Mouse (Mus musculus): ENCODE results near the gene Fgf3. TPM values are rescaled to one million over a fixed set of nuclear protein-coding genes. Genes with fewer than 3 reads are reported as not detected.

Gene Fgf3
- total RNA-seq, 2 experiments from 2014 or later = not detected

Other genes starting within 250 kb of the Fgf3 start
- gene Ano1, start 86.1 kb upstream of the Fgf3 start, total RNA-seq (2021) = 10 to 100 TPM; 10.2 to 10.6 TPM
- gene Fgf4, start 9.3 kb downstream of the Fgf3 start, total RNA-seq (2021) = under 1 TPM; 0.07 to 0.13 TPM
- gene Fgf15, start 58.4 kb downstream of the Fgf3 start, total RNA-seq (2021) = not detected
- gene LTO1, start 77.0 kb downstream of the Fgf3 start, total RNA-seq (2021) = 10 to 100 TPM; 18.4 TPM
- gene Ccnd1, start 101.8 kb downstream of the Fgf3 start, total RNA-seq (2021) = 10 to 100 TPM; 82.7 to 84.8 TPM